Mouse (Mus musculus) adrenal gland, adult 10 weeks (tissue): Measurements from ENCODE around the gene Tmem39b. TPM values are rescaled to one million over a fixed set of nuclear protein-coding genes. Genes with fewer than 3 reads are reported as not detected.

Source experiments
- polyA plus RNA-seq: library from polyadenylated mRNA; stranded (reverse); fragments of 350-450 nt; fragmentation: Illumina TruSeq; extraction: RNeasy Lipid Tissue Mini Kit (QIAGEN cat#74804); gene quantifications from one replicate; pipeline ENCODE4 v1.2.3, GENCODE M21; 2014; ENCODE audit warnings: low read depth, low replicate concordance

The Tmem39b gene
- polyA plus RNA-seq: 0.52 TPM

GRCm38 (mm10) chr4:129696158-129696985 lies at the start of gene Tmem39b:
Gene Tmem39b (minus strand): TSS chr4:129696838.

GRCm38 (mm10) chr4:129742232-129743009 lies 45.8 kb upstream of the Tmem39b start, which contains the start of gene Khdrbs1:
Gene Khdrbs1 (minus strand): TSS chr4:129742303.

GRCm38 (mm10) chr4:129672083-129672877 lies 24.4 kb downstream of the Tmem39b start, which contains the start of gene Kpna6:
Gene Kpna6 (minus strand): TSS chr4:129672767.

GRCm38 (mm10) chr4:129640638-129641467 lies 55.8 kb downstream of the Tmem39b start, which contains the start of gene Txlna:
Gene Txlna (minus strand): TSS chr4:129641065.

Other genes starting within 250 kb of the Tmem39b start
- 20.8 TPM for gene Bsdc1, start 235.3 kb downstream of the Tmem39b start, polyA plus RNA-seq
- not detected for gene Tssk3, start 205.8 kb downstream of the Tmem39b start, polyA plus RNA-seq
- not detected for gene Fam229a, start 205.6 kb downstream of the Tmem39b start, polyA plus RNA-seq
- 47.1 TPM for gene Marcksl1, start 183.3 kb downstream of the Tmem39b start, polyA plus RNA-seq
- 44.3 TPM for gene Hdac1, start 154.1 kb downstream of the Tmem39b start, polyA plus RNA-seq
- 0.41 TPM for gene Lck, start 123.2 kb downstream of the Tmem39b start, polyA plus RNA-seq
- gene Fam167b, start 118.3 kb downstream of the Tmem39b start, polyA plus RNA-seq: 3.1 TPM
- 20.2 TPM for gene Eif3i, start 96.2 kb downstream of the Tmem39b start, polyA plus RNA-seq
- gene Tmem234, start 96.2 kb downstream of the Tmem39b start, polyA plus RNA-seq: 36.2 TPM
- gene Dcdc2b, start 82.6 kb downstream of the Tmem39b start, polyA plus RNA-seq: not detected
- 11.4 TPM for gene Iqcc, start 77.7 kb downstream of the Tmem39b start, polyA plus RNA-seq
- 2.7 TPM for gene Ccdc28b, start 72.9 kb downstream of the Tmem39b start, polyA plus RNA-seq
- 16.9 TPM for gene Txlna, start 55.8 kb downstream of the Tmem39b start, polyA plus RNA-seq
- 61.8 TPM for gene Kpna6, start 24.1 kb downstream of the Tmem39b start, polyA plus RNA-seq
- 186 TPM for gene Khdrbs1, start 45.5 kb upstream of the Tmem39b start, polyA plus RNA-seq
- 2,725 TPM for gene Ptp4a2, start 114.4 kb upstream of the Tmem39b start, polyA plus RNA-seq
- gene Spocd1, start 232.4 kb upstream of the Tmem39b start, polyA plus RNA-seq: not detected